Mouse (Mus musculus): ENCODE measurements around the gene Actn4. TPM values are rescaled to one million over a fixed set of nuclear protein-coding genes. Genes with fewer than 3 reads are reported as not detected.

Gene Actn4
- total RNA-seq, 2 experiments from 2014 or later = 196 to 199 TPM

GRCm38 (mm10) chr7:28867508-28868340 lies 94.4 kb downstream of the Actn4 start:
- peak; percentile 76 for TF ChIP-seq CTCF (IDR thresholded peaks at IDR 0.05)
- peak; percentile 52 to 59 for DNase-seq (ENCODE audit: extremely low spot score in 1 of 2, low spot score in 2 of 2)
- peak overlapping the region; percentile 34; the same call in 1 of the 2 replicates for H3K27ac ChIP-seq
- peak overlapping the region; percentile 27; the same call in 1 of the 2 replicates for H3K4me3 ChIP-seq
- intact Hi-C loops (cut with DNase I) = loop anchor here (1.0 to 2.0 kb wide), 3 partner anchors 43 to 87 kb away; partner anchors contain the start of gene Ech1

DNA sequence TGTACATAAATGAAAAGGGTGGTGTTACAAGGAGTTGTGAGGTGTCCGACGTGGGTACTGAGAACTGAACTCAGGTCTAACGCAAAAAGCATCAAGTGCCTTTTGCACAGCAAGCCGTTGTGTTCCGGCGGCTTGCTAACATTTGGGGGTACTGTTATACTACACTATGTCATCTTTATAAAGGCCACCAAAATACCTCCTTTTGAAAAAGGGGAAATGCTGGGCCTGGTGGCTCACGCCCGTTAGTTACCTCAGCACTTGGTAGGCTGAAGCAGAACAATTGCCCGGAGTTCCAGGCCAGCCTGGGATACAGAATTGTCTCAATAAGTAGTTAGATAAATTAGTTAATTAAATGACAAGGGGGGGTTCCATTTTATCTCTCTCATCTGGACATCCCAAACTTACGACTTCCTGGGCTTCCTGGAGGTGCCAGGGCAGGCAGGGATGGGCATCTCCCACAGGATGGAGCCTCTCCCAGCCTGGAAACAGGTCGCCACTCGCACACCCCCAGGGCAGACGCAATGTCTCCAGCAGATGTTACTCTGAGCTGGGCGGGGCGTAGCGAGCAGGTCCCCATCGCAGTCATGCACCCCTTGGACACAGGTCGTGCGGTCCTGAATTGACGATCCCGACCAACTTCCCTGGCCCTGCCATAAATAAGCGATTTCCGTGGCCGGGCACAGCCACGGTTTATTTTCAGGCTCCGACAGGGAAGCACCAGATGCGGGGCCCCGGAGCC lies 95.2 kb downstream of the Actn4 start:
- intact Hi-C loops (cut with DNase I) = loop anchor here (1.0 to 2.0 kb wide), 3 partner anchors 42 to 87 kb away; partner anchors contain the start of gene Ech1
- no peak for TF ChIP-seq CTCF (IDR thresholded peaks at IDR 0.05)
- Histone ChIP-seq H3K4me3 (no peak overlapping the region), H3K27ac (peak overlapping the region; percentile 34; the same call in 1 of the 2 replicates)
- no peak for DNase-seq (ENCODE audit: extremely low spot score in 1 of 2, low spot score in 2 of 2)

DNA sequence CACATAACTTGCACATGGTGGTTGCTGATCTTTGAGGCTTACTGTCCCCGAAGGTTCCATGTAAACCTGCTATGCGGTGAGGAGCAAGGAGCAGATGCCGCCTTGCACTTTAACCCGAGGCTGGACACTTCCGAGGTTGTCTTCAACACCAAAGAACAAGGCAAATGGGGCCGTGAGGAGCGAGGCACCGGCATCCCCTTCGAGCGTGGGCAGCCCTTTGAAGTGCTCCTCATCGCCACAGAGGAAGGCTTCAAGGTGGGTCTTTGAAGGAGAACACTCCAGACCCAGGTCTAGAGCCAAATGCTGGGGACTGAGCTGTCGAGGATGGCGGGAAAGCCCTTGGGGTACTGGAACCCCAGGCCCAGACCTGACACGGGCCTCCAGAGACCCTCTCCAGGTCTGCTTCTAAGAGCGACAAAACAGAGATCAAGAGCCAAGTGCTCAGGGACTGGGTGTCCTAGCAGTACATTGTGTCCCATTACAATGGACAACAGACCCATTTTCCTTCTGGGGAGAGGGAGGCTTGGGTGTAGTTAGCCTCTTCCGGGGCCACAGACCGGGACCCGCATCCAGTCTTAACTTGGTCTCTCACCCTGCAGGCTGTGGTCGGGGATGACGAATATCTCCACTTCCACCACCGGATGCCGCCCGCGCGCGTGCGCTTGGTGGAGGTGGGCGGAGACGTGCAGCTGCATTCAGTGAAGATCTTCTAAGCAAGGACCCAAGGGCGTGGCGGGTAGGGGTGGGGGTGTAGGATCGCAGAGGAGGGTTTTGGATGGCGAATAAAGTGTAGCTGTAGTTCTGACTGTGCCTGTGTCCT lies 96.4 kb downstream of the Actn4 start:
- intact Hi-C loops (cut with DNase I) = loop anchor here (2.0 kb wide), 2 partner anchors 41 to 69 kb away; partner anchors contain the start of gene Ech1
- DNase-seq (ENCODE audit: extremely low spot score in 1 of 2, low spot score in 2 of 2) = peak; percentile 84 to 88
- TF ChIP-seq CTCF (IDR thresholded peaks at IDR 0.05) = no peak; the same call in 1 of the 2 replicates
- Histone ChIP-seq H3K27ac (peak overlapping the region; percentile 66), H3K4me3 (peak overlapping the region; percentile 22; the same call in 1 of the 2 replicates)

DNA sequence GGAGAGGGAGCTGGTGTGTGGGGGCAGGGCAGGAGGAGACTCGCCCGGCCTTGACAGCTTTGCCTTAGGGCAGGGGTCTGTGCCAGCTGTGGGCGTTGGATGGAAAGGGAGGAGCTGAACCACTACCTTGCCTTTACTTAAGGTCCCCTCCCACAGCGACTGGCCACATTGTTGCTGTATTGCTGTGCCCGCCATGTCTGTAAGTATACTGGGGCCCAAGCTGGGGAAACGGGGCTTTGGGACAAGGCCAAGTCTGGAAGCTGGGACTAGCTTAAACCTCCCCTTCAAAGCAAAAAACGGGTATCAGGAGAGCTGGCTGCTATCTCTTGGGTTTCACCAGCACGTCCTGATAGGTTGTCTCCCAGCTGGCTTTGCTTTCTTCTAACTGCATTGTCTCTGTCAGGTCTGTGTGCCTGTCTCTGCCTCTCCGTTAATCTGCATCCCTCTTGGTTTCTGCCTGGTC lies 97.8 kb downstream of the Actn4 start:
- no peak for TF ChIP-seq CTCF (IDR thresholded peaks at IDR 0.05)
- Histone ChIP-seq H3K27ac (0 out of 2 replicates have a peak overlapping the region, but pooled peaks have one; percentile 7), H3K4me3 (no peak overlapping the region)
- intact Hi-C loops (cut with DNase I) = no loop called here
- DNase-seq (ENCODE audit: extremely low spot score in 1 of 2, low spot score in 2 of 2) = no peak

DNA sequence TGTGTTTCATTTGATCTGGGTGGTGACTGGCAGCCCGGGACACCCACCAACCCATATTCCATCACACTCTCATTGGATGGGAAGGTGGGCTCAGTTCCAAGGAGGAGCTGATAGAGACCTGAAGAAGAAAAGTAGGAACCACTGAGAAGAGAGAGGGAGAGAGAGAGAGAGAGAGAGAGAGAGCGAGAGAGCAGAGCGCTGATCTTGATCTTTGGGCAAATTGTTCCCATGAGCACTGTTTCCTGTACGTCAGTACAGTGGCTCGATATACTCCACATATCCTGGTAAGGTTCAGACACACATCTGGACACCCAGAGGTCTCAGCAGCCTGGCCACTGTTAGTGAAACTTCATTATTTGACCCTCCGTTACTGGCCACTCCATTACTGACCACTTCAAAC lies 98.6 kb downstream of the Actn4 start, which contains the start of gene Lgals7:
TSS of gene Lgals7 (plus strand) at position 314 of the 400 bp plus-strand sequence.
- intact Hi-C loops (cut with DNase I) = no loop called here
- TF ChIP-seq CTCF (IDR thresholded peaks at IDR 0.05) = no peak
- H3K27ac ChIP-seq = 0 out of 2 replicates have a peak within 1 kb of the TSS, but pooled peaks have one; percentile 7
- H3K4me3 ChIP-seq = no peak within 1 kb of the TSS
- no peak for DNase-seq (ENCODE audit: extremely low spot score in 1 of 2, low spot score in 2 of 2)

GRCm38 (mm10) chr7:28862817-28863499 lies 99.2 kb downstream of the Actn4 start:
- no peak for TF ChIP-seq CTCF (IDR thresholded peaks at IDR 0.05)
- DNase-seq (ENCODE audit: extremely low spot score in 1 of 2, low spot score in 2 of 2) = peak; percentile 52
- Histone ChIP-seq H3K27ac (no peak overlapping the region), H3K4me3 (no peak overlapping the region)
- intact Hi-C loops (cut with DNase I) = no loop called here

GRCm38 (mm10) chr7:28860898-28861297 lies 101.2 kb downstream of the Actn4 start:
- no peak for DNase-seq (ENCODE audit: extremely low spot score in 1 of 2, low spot score in 2 of 2)
- Histone ChIP-seq H3K4me3 (no peak overlapping the region), H3K27ac (no peak overlapping the region)
- peak; percentile 26 for TF ChIP-seq CTCF (IDR thresholded peaks at IDR 0.05)
- intact Hi-C loops (cut with DNase I) = no loop called here

- H3K27ac ChIP-seq = no peak overlapping the region
- no peak for TF ChIP-seq CTCF (IDR thresholded peaks at IDR 0.05)
- no peak overlapping the region for H3K4me3 ChIP-seq
- intact Hi-C loops (cut with DNase I) = no loop called here
- no peak for DNase-seq (ENCODE audit: extremely low spot score in 1 of 2, low spot score in 2 of 2)
Observed at GRCm38 (mm10) chr7:28859953-28860352, 102.2 kb downstream of the Actn4 start.

DNA sequence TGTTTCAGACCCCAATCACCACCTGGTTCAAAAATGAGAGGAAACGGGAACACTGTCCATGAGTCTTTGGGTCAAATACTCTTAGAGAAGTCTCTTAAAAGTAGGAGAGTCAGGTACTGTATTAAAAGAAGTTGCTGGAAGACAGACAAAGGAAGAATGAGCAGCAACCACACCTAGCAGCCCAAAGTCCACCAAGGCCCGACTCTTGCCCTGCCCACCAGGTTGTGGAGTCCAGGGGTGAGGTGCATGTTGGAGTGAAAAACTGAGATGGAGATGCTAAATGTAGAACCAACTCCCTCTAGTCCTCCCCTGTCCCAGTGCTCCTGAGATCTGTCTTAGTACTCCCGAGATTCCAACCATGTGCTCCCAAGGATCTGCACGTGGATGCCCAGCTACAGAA lies 111.5 kb downstream of the Actn4 start:
- DNase-seq (ENCODE audit: extremely low spot score in 1 of 2, low spot score in 2 of 2) = no peak
- no peak for TF ChIP-seq CTCF (IDR thresholded peaks at IDR 0.05)
- intact Hi-C loops (cut with DNase I) = no loop called here
- Histone ChIP-seq H3K27ac (no peak overlapping the region), H3K4me3 (no peak overlapping the region)

GRCm38 (mm10) chr7:28849700-28850236 lies 112.4 kb downstream of the Actn4 start:
- DNase-seq (ENCODE audit: extremely low spot score in 1 of 2, low spot score in 2 of 2) = no peak
- no peak for TF ChIP-seq CTCF (IDR thresholded peaks at IDR 0.05)
- Histone ChIP-seq H3K27ac (no peak overlapping the region), H3K4me3 (no peak overlapping the region)
- intact Hi-C loops (cut with DNase I) = no loop called here

Data from left cerebral cortex, adult 2 months (tissue).